Mouse (Mus musculus) right cerebral cortex, postnatal 4 days (tissue): ENCODE results near the gene Theg.

Experiments
- DNase-seq: peaks from one replicate; pipeline ENCODE4 v3.0.0-alpha.2; 2022

Theg gene

GRCm38 (mm10) chr10:79594111-79594510 is 7.0 kb upstream of the Theg start:
- DNase-seq, result no peak

GRCm38 (mm10) chr10:79590702-79591101 is 3.6 kb upstream of the Theg start:
- DNase-seq, result no peak

GRCm38 (mm10) chr10:79587752-79588126 is 608 bp upstream of the Theg start:
- no peak for DNase-seq

DNA sequence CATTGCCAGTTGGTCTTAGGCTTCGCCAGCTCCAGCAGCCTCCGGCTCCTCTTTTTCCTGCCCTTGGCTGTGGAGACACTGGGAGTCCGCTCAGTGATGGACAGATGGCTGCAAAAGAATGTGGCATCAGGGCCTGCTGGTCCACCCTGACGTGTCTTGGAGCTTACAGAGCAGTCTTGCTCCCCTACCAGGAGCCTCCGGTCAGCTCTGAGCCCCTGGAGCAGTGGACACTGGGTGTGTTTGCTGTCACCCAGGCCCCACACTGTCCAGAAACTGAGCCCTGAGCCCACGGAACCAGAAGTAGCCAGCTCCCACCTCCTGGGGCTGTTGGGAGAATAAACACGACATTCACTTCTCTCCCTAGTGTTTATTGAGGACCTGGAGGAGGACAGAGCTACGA is 888 bp downstream of the Theg start:
- DNase-seq, result no peak

- no peak for DNase-seq
Measured at GRCm38 (mm10) chr10:79585723-79586122, 1.4 kb downstream of the Theg start.

- no peak for DNase-seq
Measured at GRCm38 (mm10) chr10:79585136-79585535, 2.0 kb downstream of the Theg start.

DNA sequence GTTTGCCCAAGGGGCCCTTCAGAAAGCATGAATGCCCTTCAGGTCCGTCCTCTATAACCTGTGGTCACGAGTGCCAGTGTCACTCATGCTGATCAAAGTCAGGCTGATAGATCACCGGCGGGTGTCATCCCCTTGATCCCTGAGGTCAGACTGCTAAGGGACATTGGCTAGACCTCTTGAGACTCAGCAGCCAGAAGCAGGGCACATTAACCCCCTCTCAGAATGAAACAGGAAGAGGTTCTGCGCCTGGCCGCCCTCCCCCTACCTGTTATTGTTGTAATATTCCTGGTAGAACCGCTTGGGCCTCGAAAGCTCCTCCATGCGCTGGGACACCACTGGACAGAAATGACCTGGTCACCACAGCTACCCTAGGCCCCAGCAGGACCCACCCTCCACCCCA is 2.7 kb downstream of the Theg start:
- no peak for DNase-seq

DNA sequence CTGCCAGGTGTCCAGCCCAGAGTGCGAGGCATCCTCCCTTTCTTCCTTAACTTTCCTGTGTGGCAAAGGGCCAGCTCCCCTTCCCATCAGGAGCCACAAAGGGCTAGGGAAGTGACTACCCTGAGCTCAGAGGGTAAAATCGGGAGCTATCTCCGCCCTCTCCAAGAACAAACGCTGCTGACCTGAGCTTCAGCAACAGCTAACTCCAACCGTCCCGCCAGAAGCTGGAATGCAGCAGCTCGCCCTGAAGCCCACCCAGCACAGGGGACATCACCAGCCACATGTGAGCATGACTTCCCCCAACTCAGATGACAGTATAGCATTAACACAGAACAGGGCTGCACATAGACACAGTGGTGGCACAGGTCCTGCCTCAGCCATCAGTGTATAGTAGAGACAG is 3.1 kb downstream of the Theg start:
- no peak for DNase-seq

- no peak for DNase-seq
Measured at GRCm38 (mm10) chr10:79581501-79581900, 5.6 kb downstream of the Theg start.

- DNase-seq, result peak; percentile 85
Measured at GRCm38 (mm10) chr10:79580811-79581210, 6.3 kb downstream of the Theg start.

- no peak for DNase-seq
Measured at GRCm38 (mm10) chr10:79580356-79580755, 6.8 kb downstream of the Theg start.

- DNase-seq, result no peak
Measured at GRCm38 (mm10) chr10:79579781-79580180, 7.3 kb downstream of the Theg start.

DNA sequence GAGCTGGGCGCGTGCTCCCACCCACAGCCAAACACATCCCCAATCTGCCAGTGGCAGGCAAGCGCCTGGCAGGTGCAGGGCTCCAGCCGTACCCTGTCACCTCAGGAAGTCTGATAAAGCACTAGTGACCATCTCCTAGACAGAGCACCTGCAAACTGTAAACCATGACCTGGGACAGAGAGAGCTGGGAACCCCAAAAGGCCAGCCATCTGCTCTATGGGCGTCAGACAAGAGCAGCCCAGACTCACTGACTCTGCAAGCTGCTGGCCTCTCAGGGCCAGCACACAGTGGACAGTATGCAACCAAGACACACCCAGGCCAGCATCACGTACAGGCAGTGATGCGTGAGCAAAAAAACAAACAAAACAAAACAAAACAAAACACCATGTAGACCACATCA is 8.2 kb downstream of the Theg start:
- DNase-seq, result no peak

- no peak for DNase-seq
Measured at GRCm38 (mm10) chr10:79578276-79578675, 8.9 kb downstream of the Theg start.

DNA sequence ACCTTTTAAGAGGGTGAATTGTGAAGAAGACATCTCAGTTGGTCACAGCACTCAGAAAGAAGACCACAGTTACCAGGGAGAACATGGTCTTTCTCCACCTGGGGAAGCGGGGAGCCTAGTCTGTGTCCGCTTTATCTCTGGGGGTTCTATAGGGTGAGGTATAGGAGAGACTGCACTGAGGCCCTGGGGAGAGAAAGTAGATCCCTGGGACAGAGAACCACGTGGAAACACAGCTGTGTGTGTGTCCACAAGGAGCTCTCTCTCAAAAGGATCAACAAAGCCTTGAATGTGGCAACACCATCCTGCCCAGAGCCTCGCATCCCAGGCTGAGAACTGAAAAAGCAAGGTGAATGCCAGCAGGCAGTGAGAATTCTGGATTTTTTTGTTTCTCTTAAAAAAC is 9.8 kb downstream of the Theg start:
- no peak for DNase-seq

- no peak for DNase-seq
Measured at GRCm38 (mm10) chr10:79575754-79576153, 11.4 kb downstream of the Theg start.

GRCm38 (mm10) chr10:79574796-79575195 is 12.3 kb downstream of the Theg start:
- no peak for DNase-seq

GRCm38 (mm10) chr10:79574350-79574749 is 12.8 kb downstream of the Theg start:
- no peak for DNase-seq

GRCm38 (mm10) chr10:79573611-79574010 is 13.5 kb downstream of the Theg start:
- DNase-seq, result no peak

GRCm38 (mm10) chr10:79571314-79571713 is 15.8 kb downstream of the Theg start:
- no peak for DNase-seq

GRCm38 (mm10) chr10:79569921-79570320 is 17.2 kb downstream of the Theg start:
- DNase-seq, result no peak

GRCm38 (mm10) chr10:79559716-79560115 is 27.4 kb downstream of the Theg start:
- no peak for DNase-seq

- DNase-seq, result no peak
Measured at GRCm38 (mm10) chr10:79557496-79557895, 29.6 kb downstream of the Theg start.

- DNase-seq, result no peak
Measured at GRCm38 (mm10) chr10:79556951-79557350, 30.2 kb downstream of the Theg start.

- no peak for DNase-seq
Measured at GRCm38 (mm10) chr10:79555238-79555724, 31.9 kb downstream of the Theg start.
